ENCODE assay signal across 27 mouse cellular contexts in genomic region chr6:94865498-94865897, GRCm38 (mm10).
A peak's percentile ranks its signal among the peaks of the same experiment; 100 is the strongest.
DNase-seq lines count a peak whose midpoint lies in the region; ATAC-seq lines count a peak whose summit lies in the region.
"Had no signal": no experiment of that assay in that cellular context is flagged by ENCODE, and none has a peak within 500 bp of the region (broad histone marks: within the 10 kb centered on the region; RNA-seq: fewer than 3 reads in every experiment).

No protein-coding gene starts in this region.

- ATAC-seq in heart, embryonic 16.5 days (replicated peaks; ENCODE audit: extremely low read depth, insufficient read depth, low FRiP score) = peak; percentile 87
- no peak for ATAC-seq in midbrain, embryonic 11.5 days (ENCODE audit: low FRiP score)
- no peak for ATAC-seq in midbrain, embryonic 15.5 days (replicated peaks)
- 0 out of 2 replicates have a peak, but pooled peaks have one; percentile 18 for ATAC-seq in megakaryocyte, adult 5-6 weeks (ENCODE audit: poor library complexity, severe bottlenecking)
- no peak for ATAC-seq in intestine, embryonic 15.5 days
- ATAC-seq: forebrain, postnatal 0 days; inflammation-experienced regulatory T-cells, adult 6 months had no signal

- peak overlapping the region; percentile 80 for H3K27ac ChIP-seq in heart, embryonic 16.5 days (ENCODE audit: low read length)
- no peak overlapping the region for H3K27ac ChIP-seq in midbrain, embryonic 11.5 days (ENCODE audit: low read depth, low read length)
- no peak overlapping the region for H3K27ac ChIP-seq in midbrain, embryonic 15.5 days
- H3K27ac ChIP-seq in intestine, embryonic 15.5 days = no peak overlapping the region
- H3K27ac ChIP-seq: embryonic facial prominence, embryonic 13.5 days; forebrain, embryonic 12.5 days; hindbrain, embryonic 15.5 days; layer of hippocampus, adult 2 months; left cerebral cortex, adult 2 months; limb, embryonic 12.5 days; midbrain, embryonic 10.5 days; neural tube, embryonic 12.5 days; stomach, embryonic 15.5 days had no signal

- WGBS in heart, embryonic 16.5 days = 31% methylated on average over 2 of the region's 2 CpGs
- 78% methylated on average over 2 of the region's 2 CpGs for WGBS in midbrain, embryonic 11.5 days
- 79% methylated on average over 2 of the region's 2 CpGs for WGBS in midbrain, embryonic 15.5 days
- 80% methylated on average over 2 of the region's 2 CpGs for WGBS in intestine, embryonic 15.5 days

- no peaks in the 10 kb centered on the region for H3K9me3 ChIP-seq in heart, embryonic 16.5 days (replicated peaks; ENCODE audit: control insufficient read depth, low read length)
- H3K9me3 ChIP-seq in midbrain, embryonic 11.5 days (ENCODE audit: control insufficient read depth, low read length) = no peaks in the 10 kb centered on the region
- no peaks in the 10 kb centered on the region for H3K9me3 ChIP-seq in midbrain, embryonic 15.5 days
- no peaks in the 10 kb centered on the region for H3K9me3 ChIP-seq in intestine, embryonic 15.5 days
- H3K9me3 ChIP-seq: embryonic facial prominence, embryonic 13.5 days; forebrain, embryonic 12.5 days; hindbrain, embryonic 15.5 days; limb, embryonic 12.5 days; midbrain, embryonic 10.5 days; neural tube, embryonic 12.5 days; stomach, embryonic 15.5 days had no signal

- peak; percentile 9 to 10 for DNase-seq in cerebellum, postnatal 10 days
- no peak for DNase-seq in cerebellum, adult 8-10 months
- DNase-seq in heart, adult 9 months (ENCODE audit: low spot score in 2 of 2) = no peak
- DNase-seq in midbrain, embryonic 11.5 days (ENCODE audit: low spot score, missing footprints) = peak; percentile 61
- DNase-seq: adrenal gland, postnatal 10 days; cerebellum, adult 9-10 months; forebrain, postnatal 0 days; kidney, adult 18-20 months; kidney, postnatal 36 days; lung, postnatal 4 days; right cerebral cortex, adult 18-20 months had no signal

- H3K36me3 ChIP-seq in heart, embryonic 16.5 days (ENCODE audit: control insufficient read depth, insufficient read depth) = no peaks in the 10 kb centered on the region
- no peaks in the 10 kb centered on the region for H3K36me3 ChIP-seq in midbrain, embryonic 11.5 days (ENCODE audit: control insufficient read depth, insufficient read depth, low read length)
- H3K36me3 ChIP-seq in midbrain, embryonic 15.5 days (replicated peaks) = no peaks in the 10 kb centered on the region
- H3K36me3 ChIP-seq in intestine, embryonic 15.5 days = no peaks in the 10 kb centered on the region
- H3K36me3 ChIP-seq: embryonic facial prominence, embryonic 13.5 days; forebrain, embryonic 12.5 days; hindbrain, embryonic 15.5 days; limb, embryonic 12.5 days; midbrain, embryonic 10.5 days; neural tube, embryonic 12.5 days; stomach, embryonic 15.5 days had no signal

- no peak overlapping the region for H3K9ac ChIP-seq in heart, embryonic 16.5 days (ENCODE audit: low read length)
- H3K9ac ChIP-seq in midbrain, embryonic 11.5 days (ENCODE audit: low read length) = no peak overlapping the region
- no peak overlapping the region for H3K9ac ChIP-seq in midbrain, embryonic 15.5 days
- no peak overlapping the region for H3K9ac ChIP-seq in intestine, embryonic 15.5 days
- H3K9ac ChIP-seq: embryonic facial prominence, embryonic 13.5 days; forebrain, embryonic 12.5 days; forebrain, postnatal 0 days; hindbrain, embryonic 15.5 days; limb, embryonic 12.5 days; neural tube, embryonic 12.5 days; stomach, embryonic 15.5 days had no signal

- H3K27me3 ChIP-seq in heart, embryonic 16.5 days (ENCODE audit: control insufficient read depth, insufficient read depth, low read length) = no peaks in the 10 kb centered on the region
- no peaks in the 10 kb centered on the region for H3K27me3 ChIP-seq in midbrain, embryonic 11.5 days (ENCODE audit: control insufficient read depth, insufficient read depth, low read length)
- no peaks in the 10 kb centered on the region for H3K27me3 ChIP-seq in midbrain, embryonic 15.5 days (replicated peaks)
- H3K27me3 ChIP-seq in intestine, embryonic 15.5 days (replicated peaks) = no peaks in the 10 kb centered on the region
- H3K27me3 ChIP-seq: embryonic facial prominence, embryonic 13.5 days; forebrain, embryonic 12.5 days; hindbrain, embryonic 15.5 days; limb, embryonic 12.5 days; neural tube, embryonic 12.5 days; stomach, embryonic 15.5 days had no signal

- peaks cover 20% of the 10 kb centered on the region for H3K4me1 ChIP-seq in heart, embryonic 16.5 days (ENCODE audit: control insufficient read depth, insufficient read depth, low read length)
- H3K4me1 ChIP-seq in midbrain, embryonic 11.5 days (ENCODE audit: control insufficient read depth, insufficient read depth, low read length) = no peaks in the 10 kb centered on the region
- H3K4me1 ChIP-seq in midbrain, embryonic 15.5 days = no peaks in the 10 kb centered on the region
- H3K4me1 ChIP-seq in intestine, embryonic 15.5 days (replicated peaks) = no peaks in the 10 kb centered on the region
- H3K4me1 ChIP-seq: forebrain, embryonic 12.5 days; hindbrain, embryonic 15.5 days; limb, embryonic 12.5 days; midbrain, embryonic 10.5 days; neural tube, embryonic 12.5 days had no signal

- H3K4me3 ChIP-seq in heart, embryonic 16.5 days (ENCODE audit: low read length) = no peak overlapping the region
- H3K4me3 ChIP-seq in midbrain, embryonic 11.5 days (ENCODE audit: low read depth, low read length) = no peak overlapping the region
- no peak overlapping the region for H3K4me3 ChIP-seq in midbrain, embryonic 15.5 days
- H3K4me3 ChIP-seq in intestine, embryonic 15.5 days (replicated peaks) = no peak overlapping the region
- H3K4me3 ChIP-seq: embryonic facial prominence, embryonic 13.5 days; erythroblast, embryonic 14.5 days; forebrain, embryonic 12.5 days; hindbrain, embryonic 15.5 days; layer of hippocampus, adult 2 months; left cerebral cortex, adult 2 months; limb, embryonic 12.5 days; midbrain, embryonic 10.5 days; myocyte; neural tube, embryonic 12.5 days; stomach, embryonic 15.5 days had no signal

- peak overlapping the region; percentile 34 for H3K4me2 ChIP-seq in heart, embryonic 16.5 days (ENCODE audit: low read depth, low read length)
- no peak overlapping the region for H3K4me2 ChIP-seq in midbrain, embryonic 11.5 days
- H3K4me2 ChIP-seq in midbrain, embryonic 15.5 days = no peak overlapping the region
- no peak overlapping the region for H3K4me2 ChIP-seq in intestine, embryonic 15.5 days (replicated peaks)
- H3K4me2 ChIP-seq: embryonic facial prominence, embryonic 13.5 days; forebrain, embryonic 12.5 days; hindbrain, embryonic 15.5 days; limb, embryonic 12.5 days; neural tube, embryonic 12.5 days; stomach, embryonic 15.5 days had no signal

Comparison
In these comparisons a context has a peak if more than half of its experiments do, and no peak if none do; other contexts are left out.
1. DNase-seq: peak in cerebellum, postnatal 10 days (2 of 2) and midbrain, embryonic 11.5 days (single experiment); none in cerebellum, adult 8-10 months (single experiment) and heart, adult 9 months (0 of 2).
2. ATAC-seq: peak in heart, embryonic 16.5 days (single experiment) and megakaryocyte, adult 5-6 weeks (single experiment); none in midbrain, embryonic 11.5 days (single experiment), midbrain, embryonic 15.5 days (single experiment) and intestine, embryonic 15.5 days (single experiment).